Comparison of ENCODE assay signal across 8 mouse cellular contexts in the genomic region with DNA sequence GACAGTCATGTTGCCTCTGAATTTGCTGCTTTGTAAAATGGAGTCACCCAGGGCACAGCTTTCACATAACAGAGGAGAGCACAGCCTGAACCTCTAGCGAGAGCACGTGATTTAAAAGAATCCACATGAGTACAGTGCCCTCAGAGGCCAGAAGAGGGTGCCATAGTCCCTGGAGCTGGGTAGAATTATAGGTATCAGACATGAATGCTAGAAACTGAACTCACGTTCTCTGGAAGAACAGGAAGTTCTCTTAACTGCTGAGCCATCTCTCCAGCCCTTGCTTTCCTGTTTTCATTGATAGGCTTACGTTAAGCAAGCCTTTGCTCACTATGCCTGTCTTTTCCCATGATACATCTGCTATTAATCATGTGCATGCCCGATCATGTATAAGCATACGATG.
DNase-seq lines count a peak whose midpoint lies in the region; ATAC-seq and TF ChIP-seq lines count a peak whose summit lies in the region.

No protein-coding gene starts in this region.

- H3K4me2 ChIP-seq in forebrain, embryonic 14.5 days (ENCODE audit: low read length): no peak overlapping the region

- WGBS in forebrain, embryonic 14.5 days: 53% methylated on average over 6 of the region's 6 CpGs

- H3K79me2 ChIP-seq in MEL (ENCODE audit: control insufficient read depth, insufficient read depth, low read length, poor library complexity): no peaks in the 10 kb centered on the region

- peak; percentile 66 to 75 for TF ChIP-seq EP300 in MEL (IDR thresholded peaks at IDR 0.05; ENCODE audit: low read depth in 1 of 2, low read length in 2 of 2)

- H3K36me3 ChIP-seq in MEL (ENCODE audit: control insufficient read depth in 1 of 2, insufficient read depth in 2 of 2, low read length in 2 of 2): peaks cover 0 to 5% of the 10 kb centered on the region in 2 experiments; a peak in 2 of 4 replicates
- H3K36me3 ChIP-seq in forebrain, embryonic 14.5 days (ENCODE audit: control insufficient read depth, insufficient read depth, low read length): no peaks in the 10 kb centered on the region
- H3K36me3 ChIP-seq in megakaryocyte, embryonic 14.5 days (replicated peaks; ENCODE audit: low read length): no peaks in the 10 kb centered on the region

- TF ChIP-seq RAD21 in MEL (IDR thresholded peaks at IDR 0.05; ENCODE audit: low read depth, low read length): no peak; the same call in none of the 2 replicates

- peak overlapping the region; percentile 38 for H3K9ac ChIP-seq in MEL (ENCODE audit: control insufficient read depth, low read depth, low read length, poor library complexity, severe bottlenecking)
- H3K9ac ChIP-seq in forebrain, embryonic 14.5 days (ENCODE audit: low read length): no peak overlapping the region

- H3K27ac ChIP-seq in MEL (ENCODE audit: control insufficient read depth, low read depth, low read length): 0 out of 2 replicates have a peak overlapping the region, but pooled peaks have one; percentile 34
- no peak overlapping the region for H3K27ac ChIP-seq in forebrain, embryonic 14.5 days (ENCODE audit: low read depth, low read length)

- peak; percentile 95 for DNase-seq in MEL (ENCODE audit: low read depth, low spot score)
- peak; percentile 64 for DNase-seq in forebrain, embryonic 14.5 days (ENCODE audit: low spot score)
- DNase-seq in hindlimb bud, embryonic 11.5 days (ENCODE audit: extremely low spot score, low read depth, low spot score): peak; percentile 54
- peak; percentile 67 to 77 for DNase-seq in left cerebral cortex, adult 18-20 months (ENCODE audit: low spot score in 2 of 2)
- peak; percentile 81 for DNase-seq in right cerebral cortex, postnatal 10 days (ENCODE audit: low spot score in 2 of 2)
- peak; percentile 59 for DNase-seq in urinary bladder, postnatal 25 days (ENCODE audit: low spot score)

- peak overlapping the region; percentile 3 to 22; a peak in 1 of 4 replicates for H3K4me3 ChIP-seq in MEL (ENCODE audit: control insufficient read depth in 1 of 2, insufficient read depth in 1 of 2, low read depth in 2 of 2, low read length in 2 of 2)
- no peak overlapping the region for H3K4me3 ChIP-seq in forebrain, embryonic 14.5 days (ENCODE audit: low read depth, low read length)
- peak overlapping the region; percentile 85 for H3K4me3 ChIP-seq in megakaryocyte, embryonic 14.5 days (replicated peaks)

- no peaks in the 10 kb centered on the region for H3K9me3 ChIP-seq in MEL (replicated peaks; ENCODE audit: insufficient read depth, low read length)
- no peaks in the 10 kb centered on the region for H3K9me3 ChIP-seq in forebrain, embryonic 14.5 days (replicated peaks; ENCODE audit: control insufficient read depth, low read length)
- peaks cover under 1% of the 10 kb centered on the region for H3K9me3 ChIP-seq in megakaryocyte, embryonic 14.5 days

- H3K4me1 ChIP-seq in MEL (ENCODE audit: control insufficient read depth in 1 of 2, insufficient read depth in 2 of 2, low read length in 2 of 2): peaks cover 3 to 5% of the 10 kb centered on the region in 2 experiments; a peak in 3 of 4 replicates
- H3K4me1 ChIP-seq in forebrain, embryonic 14.5 days (ENCODE audit: control insufficient read depth, insufficient read depth, low read length): no peaks in the 10 kb centered on the region
- H3K4me1 ChIP-seq in megakaryocyte, embryonic 14.5 days: peaks cover 17% of the 10 kb centered on the region

- H3K27me3 ChIP-seq in MEL (ENCODE audit: control insufficient read depth in 1 of 2, insufficient read depth in 2 of 2, low read length in 2 of 2): no peaks in the 10 kb centered on the region
- no peaks in the 10 kb centered on the region for H3K27me3 ChIP-seq in forebrain, embryonic 14.5 days (replicated peaks; ENCODE audit: control insufficient read depth, insufficient read depth, low read length)
- no peaks in the 10 kb centered on the region for H3K27me3 ChIP-seq in megakaryocyte, embryonic 14.5 days (replicated peaks)

- peak; percentile 78 to 98 (median 92) for TF ChIP-seq CTCF in MEL (IDR thresholded peaks at IDR 0.05 in 2 of 3, conservative IDR thresholded peaks at IDR 0.05 in 1 of 3; ENCODE audit: control insufficient read depth in 1 of 3, insufficient read depth in 1 of 3, low read depth in 2 of 3, low read length in 3 of 3, poor library complexity in 1 of 3, severe bottlenecking in 1 of 3)

- peak; percentile 87 for ATAC-seq in cerebellum, adult (ENCODE audit: insufficient number of reproducible peaks, low FRiP score, low TSS enrichment)
- peak; percentile 76; the same call in 1 of the 2 replicates for ATAC-seq in forebrain, embryonic 14.5 days

- no peak for TF ChIP-seq POLR2A in MEL (IDR thresholded peaks at IDR 0.05; ENCODE audit: control insufficient read depth in 1 of 2, insufficient read depth in 1 of 2, low read depth in 1 of 2, low read length in 2 of 2, poor library complexity in 1 of 2)

TF ChIP-seq in MEL, 35 proteins besides CTCF, POLR2A, EP300 and RAD21:
- peak; percentile 66 for TF ChIP-seq ELF1 (IDR thresholded peaks at IDR 0.05; ENCODE audit: low read depth, low read length)
- no peak for TF ChIP-seq TAL1 (IDR thresholded peaks at IDR 0.05; ENCODE audit: low read length)
- peak; percentile 77 for TF ChIP-seq RCOR1 (IDR thresholded peaks at IDR 0.05; ENCODE audit: low read depth, low read length)
- peak; percentile 98 for TF ChIP-seq MYC (IDR thresholded peaks at IDR 0.05; ENCODE audit: low read depth, low read length)
- peak; percentile 97 for TF ChIP-seq BHLHE40 (IDR thresholded peaks at IDR 0.05; ENCODE audit: borderline replicate concordance, low read depth, low read length)
- no peak for TF ChIP-seq GABPA (IDR thresholded peaks at IDR 0.05; ENCODE audit: low read depth, low read length)
- peak; percentile 67 for TF ChIP-seq ETS1 (IDR thresholded peaks at IDR 0.05; ENCODE audit: low read depth, low read length)
- TF ChIP-seq KAT2A (conservative IDR thresholded peaks at IDR 0.05; ENCODE audit: low read depth, low read length): no peak
- TF ChIP-seq ZNF384 (IDR thresholded peaks at IDR 0.05; ENCODE audit: low read depth, low read length): peak; percentile 43; the same call in 1 of the 2 replicates
- TF ChIP-seq TBP (IDR thresholded peaks at IDR 0.05; ENCODE audit: low read depth, low read length): peak; percentile 53
- TF ChIP-seq MEF2A (IDR thresholded peaks at IDR 0.05; ENCODE audit: extremely low read depth, insufficient replicate concordance, low read depth, low read length, poor library complexity, severe bottlenecking): no peak
- TF ChIP-seq POLR2AphosphoS5 (IDR thresholded peaks at IDR 0.05; ENCODE audit: borderline replicate concordance, low read depth, low read length): no peak
- TF ChIP-seq SMC3 (IDR thresholded peaks at IDR 0.05; ENCODE audit: low read depth, low read length): peak; percentile 98
- TF ChIP-seq NELFE (IDR thresholded peaks at IDR 0.05; ENCODE audit: low read depth, low read length): peak; percentile 42; the same call in 1 of the 2 replicates
- TF ChIP-seq MAX (IDR thresholded peaks at IDR 0.05; ENCODE audit: low read length): peak; percentile 97
- TF ChIP-seq ZC3H11A (IDR thresholded peaks at IDR 0.05; ENCODE audit: low read depth, low read length): peak; percentile 96
- 0 out of 4 replicates have a peak, but pooled peaks of 1 of the 2 experiments have one; percentile 56 for TF ChIP-seq USF2 (IDR thresholded peaks at IDR 0.05; ENCODE audit: borderline replicate concordance in 1 of 2, insufficient read depth in 1 of 2, low read depth in 1 of 2, low read length in 2 of 2)
- TF ChIP-seq MYB (IDR thresholded peaks at IDR 0.05; ENCODE audit: low read depth, low read length): no peak
- TF ChIP-seq USF1 (IDR thresholded peaks at IDR 0.05; ENCODE audit: low read depth, low read length): peak; percentile 94
- TF ChIP-seq E2F4 (IDR thresholded peaks at IDR 0.05; ENCODE audit: borderline replicate concordance, low read depth, low read length): no peak
- TF ChIP-seq MAZ (IDR thresholded peaks at IDR 0.05; ENCODE audit: low read depth, low read length): no peak
- peak; percentile 61; the same call in 1 of the 2 replicates for TF ChIP-seq TCF12 (IDR thresholded peaks at IDR 0.05; ENCODE audit: low read depth, low read length)
- no peak for TF ChIP-seq CHD2 (IDR thresholded peaks at IDR 0.05; ENCODE audit: low read length)
- TF ChIP-seq POLR2AphosphoS2 (IDR thresholded peaks at IDR 0.05; ENCODE audit: low read length): no peak
- TF ChIP-seq ZKSCAN1 (IDR thresholded peaks at IDR 0.05; ENCODE audit: low read depth, low read length): no peak
- no peak for TF ChIP-seq CHD1 (IDR thresholded peaks at IDR 0.05; ENCODE audit: low read depth, low read length)
- no peak for TF ChIP-seq NRF1 (IDR thresholded peaks at IDR 0.05; ENCODE audit: insufficient read depth, low read depth, low read length, poor library complexity, severe bottlenecking)
- TF ChIP-seq ZMIZ1 (IDR thresholded peaks at IDR 0.05; ENCODE audit: low read depth, low read length): no peak
- TF ChIP-seq HCFC1 (IDR thresholded peaks at IDR 0.05; ENCODE audit: low read depth, low read length): peak; percentile 65
- no peak; the same call in 1 of the 2 replicates for TF ChIP-seq JUND (IDR thresholded peaks at IDR 0.05; ENCODE audit: low read depth, low read length)
- peak; percentile 54; the same call in 1 of the 2 replicates for TF ChIP-seq MAFK (IDR thresholded peaks at IDR 0.05; ENCODE audit: borderline replicate concordance, low read depth, low read length)
- TF ChIP-seq SIN3A (IDR thresholded peaks at IDR 0.05; ENCODE audit: low read length): peak; percentile 87
- no peak for TF ChIP-seq UBTF (IDR thresholded peaks at IDR 0.05; ENCODE audit: borderline replicate concordance, insufficient read depth, low read depth, low read length)
- peak; percentile 83 for TF ChIP-seq MXI1 (IDR thresholded peaks at IDR 0.05; ENCODE audit: low read depth, low read length)
- TF ChIP-seq GATA1 (IDR thresholded peaks at IDR 0.05; ENCODE audit: low read depth, low read length): peak; percentile 69
TF ChIP-seq in MEL: peak in this region for 19.
